8 mouse cellular contexts compared by ENCODE assay signal in the genomic region with DNA sequence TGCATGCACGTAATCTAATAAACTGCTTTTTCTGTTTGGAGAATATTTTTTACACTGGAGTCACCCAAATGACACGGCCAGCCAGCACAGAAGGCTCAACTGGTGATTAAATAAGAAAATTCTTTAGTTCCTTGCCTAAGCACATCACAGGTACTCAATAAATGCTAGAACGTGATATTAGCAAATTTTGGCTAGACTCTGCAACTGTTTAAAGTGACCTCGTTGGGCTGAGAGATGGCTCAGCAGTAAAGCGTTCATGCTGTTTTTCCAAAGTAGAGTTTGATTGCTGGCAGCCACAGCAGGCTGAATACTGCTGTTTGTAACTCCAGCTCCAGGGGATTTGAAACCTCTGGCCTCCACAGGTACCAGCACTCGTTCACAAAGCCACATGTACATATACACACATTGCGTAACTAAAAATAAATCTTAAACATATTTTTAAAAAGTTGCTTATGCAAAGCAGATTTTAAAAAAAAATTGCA. TPM values are rescaled to one million over a fixed set of nuclear protein-coding genes. Genes with fewer than 3 reads are reported as not detected.
DNase-seq lines count a peak whose midpoint lies in the region; ATAC-seq and TF ChIP-seq lines count a peak whose summit lies in the region.

No protein-coding gene starts in this region.

- no peaks in the 10 kb centered on the region for H3K9me3 ChIP-seq in forebrain, embryonic 15.5 days
- H3K9me3 ChIP-seq in limb, embryonic 12.5 days = no peaks in the 10 kb centered on the region
- H3K9me3 ChIP-seq in neural tube, embryonic 15.5 days (replicated peaks) = no peaks in the 10 kb centered on the region

- peak overlapping the region; percentile 53 for H3K4me2 ChIP-seq in forebrain, embryonic 15.5 days (replicated peaks)
- peak overlapping the region; percentile 78 for H3K4me2 ChIP-seq in limb, embryonic 12.5 days
- H3K4me2 ChIP-seq in neural tube, embryonic 15.5 days = peak overlapping the region; percentile 69

- H3K4me1 ChIP-seq in bone marrow, adult 2 months (ENCODE audit: control insufficient read depth, insufficient read depth, low read length) = peaks cover 5% of the 10 kb centered on the region
- H3K4me1 ChIP-seq in forebrain, embryonic 15.5 days = peaks cover 26% of the 10 kb centered on the region
- H3K4me1 ChIP-seq in limb, embryonic 12.5 days (replicated peaks) = peaks cover 18% of the 10 kb centered on the region
- peaks cover 24% of the 10 kb centered on the region for H3K4me1 ChIP-seq in neural tube, embryonic 15.5 days

- H3K27ac ChIP-seq in left cerebral cortex, adult 2 months = peak overlapping the region; percentile 97
- H3K27ac ChIP-seq in bone marrow, adult 2 months (ENCODE audit: control insufficient read depth, insufficient read depth, low read depth, low read length, poor library complexity) = peak overlapping the region; percentile 87
- peak overlapping the region; percentile 98 for H3K27ac ChIP-seq in forebrain, embryonic 15.5 days (replicated peaks)
- peak overlapping the region; percentile 99 for H3K27ac ChIP-seq in limb, embryonic 12.5 days
- peak overlapping the region; percentile 96 for H3K27ac ChIP-seq in neural tube, embryonic 15.5 days (replicated peaks)

- intact Hi-C loops in left cerebral cortex, adult 2 months (cut with DNase I) = no loop called here

- TF ChIP-seq POLR2A in bone marrow, adult 2 months (IDR thresholded peaks at IDR 0.05; ENCODE audit: borderline replicate concordance, control insufficient read depth, low read depth, low read length) = no peak

- H3K36me3 ChIP-seq in forebrain, embryonic 15.5 days = no peaks in the 10 kb centered on the region
- peaks cover 8% of the 10 kb centered on the region; the same call in 1 of the 2 replicates for H3K36me3 ChIP-seq in limb, embryonic 12.5 days
- H3K36me3 ChIP-seq in neural tube, embryonic 15.5 days = no peaks in the 10 kb centered on the region

- peak; percentile 7 for ATAC-seq in forebrain, embryonic 15.5 days (replicated peaks)
- ATAC-seq in limb, embryonic 12.5 days (ENCODE audit: insufficient number of reproducible peaks, insufficient read depth, low FRiP score, low TSS enrichment, low read depth) = no peak
- peak; percentile 10; the same call in 1 of the 2 replicates for ATAC-seq in neural tube, embryonic 15.5 days (ENCODE audit: low FRiP score)

- no peak for DNase-seq in left cerebral cortex, adult 2 months (ENCODE audit: extremely low spot score in 1 of 2, low spot score in 2 of 2)
- DNase-seq in left cerebral cortex, adult 11 months (ENCODE audit: low spot score) = no peak
- no peak for DNase-seq in urinary bladder, adult 2 months (ENCODE audit: low spot score)
- no peak for DNase-seq in ovary, adult 18-20 months (ENCODE audit: low spot score)

- H3K4me3 ChIP-seq in left cerebral cortex, adult 2 months = peak overlapping the region; percentile 62
- H3K4me3 ChIP-seq in bone marrow, adult 2 months (replicated peaks; ENCODE audit: control insufficient read depth, low read depth, low read length) = peak overlapping the region; percentile 54
- peak overlapping the region; percentile 72 for H3K4me3 ChIP-seq in forebrain, embryonic 15.5 days
- peak overlapping the region; percentile 70 for H3K4me3 ChIP-seq in limb, embryonic 12.5 days (replicated peaks)
- H3K4me3 ChIP-seq in neural tube, embryonic 15.5 days (replicated peaks) = peak overlapping the region; percentile 80

- no peak for TF ChIP-seq CTCF in left cerebral cortex, adult 2 months (IDR thresholded peaks at IDR 0.05)
- TF ChIP-seq CTCF in bone marrow, adult 2 months (IDR thresholded peaks at IDR 0.05; ENCODE audit: control insufficient read depth, insufficient read depth, low read length) = no peak

- peak overlapping the region; percentile 77 for H3K9ac ChIP-seq in forebrain, embryonic 15.5 days (replicated peaks)
- H3K9ac ChIP-seq in limb, embryonic 12.5 days (replicated peaks) = peak overlapping the region; percentile 81
- H3K9ac ChIP-seq in neural tube, embryonic 15.5 days (replicated peaks) = peak overlapping the region; percentile 73

- H3K27me3 ChIP-seq in forebrain, embryonic 15.5 days = no peaks in the 10 kb centered on the region
- H3K27me3 ChIP-seq in limb, embryonic 12.5 days = no peaks in the 10 kb centered on the region
- H3K27me3 ChIP-seq in neural tube, embryonic 15.5 days (replicated peaks) = no peaks in the 10 kb centered on the region

- 5% methylated on average over 7 of the region's 7 CpGs for WGBS in bone marrow, adult 2 months
- WGBS in forebrain, embryonic 15.5 days = 48% methylated on average over 7 of the region's 7 CpGs
- 39% methylated on average over 7 of the region's 7 CpGs for WGBS in limb, embryonic 12.5 days
- 45% methylated on average over 7 of the region's 7 CpGs for WGBS in neural tube, embryonic 15.5 days

RNA-seq across cellular contexts. Expression of gene Xrn2, which starts 0.6 kb away (rescaled TPM):
- total RNA-seq in left cerebral cortex, adult 2 months (2021) = 10 to 100 TPM; 39.5 to 44.2 TPM
- polyA plus RNA-seq in bone marrow, adult 2 months (2011; ENCODE audit: insufficient read depth, insufficient read length, low replicate concordance, missing spikeins) = 32.3 and 36.9 TPM in 2 replicates
- 88.8 and 92.1 TPM in 2 replicates for polyA plus RNA-seq in forebrain, embryonic 15.5 days (2015; fragmentation: Nextera tagmentation; extraction: Ambion mirVana)
- polyA plus RNA-seq in limb, embryonic 12.5 days (2016; fragmentation: Nextera tagmentation; extraction: Ambion mirVana) = 93.4 and 95.3 TPM in 2 replicates
- 60.1 and 67.7 TPM in 2 replicates for polyA plus RNA-seq in neural tube, embryonic 15.5 days (2015; fragmentation: Nextera tagmentation; extraction: Ambion mirVana)
- 39.9 and 41.5 TPM in 2 replicates for polyA plus RNA-seq in urinary bladder, adult 2 months (2012; rRNA removed)
